Mouse (Mus musculus): ENCODE measurements around the gene Tjp2. TPM values are rescaled to one million over a fixed set of nuclear protein-coding genes. Genes with fewer than 3 reads are reported as not detected.

Gene Tjp2
- polyA plus RNA-seq, 1 experiment from 2014 or later, result 4.1 TPM

GRCm38 (mm10) chr19:24266046-24266830 lies 41.4 kb upstream of the Tjp2 start:
- 0 out of 2 replicates have a peak overlapping the region, but pooled peaks have one; percentile 17 for H3K9ac ChIP-seq (replicated peaks)
- H3K27ac ChIP-seq (ENCODE audit: low read depth), result peak overlapping the region; percentile 94
- H3K9me3 ChIP-seq (ENCODE audit: low read length), result no peaks in the 10 kb centered on the region
- no peaks in the 10 kb centered on the region for H3K27me3 ChIP-seq (ENCODE audit: insufficient read depth, low read length)
- DNase-seq (peak; percentile 56), ATAC-seq (peak; percentile 85)
- H3K4me2 ChIP-seq (ENCODE audit: low read depth, low read length), result no peak overlapping the region; the same call in 1 of the 2 replicates
- no peak overlapping the region for H3K4me3 ChIP-seq (ENCODE audit: low read depth, low read length)
- WGBS (ENCODE audit: insufficient replicate concordance), result 66% methylated on average over 7 of the region's 7 CpGs
- H3K36me3 ChIP-seq (replicated peaks; ENCODE audit: insufficient read depth, low read length), result peaks cover 10% of the 10 kb centered on the region
- H3K4me1 ChIP-seq (ENCODE audit: insufficient read depth), result peaks cover 16% of the 10 kb centered on the region
- TF ChIP-seq EP300 (IDR thresholded peaks at IDR 0.05; ENCODE audit: low read depth), result no peak
- peak; percentile 39 for TF ChIP-seq CTCF (IDR thresholded peaks at IDR 0.05; ENCODE audit: low read depth)

GRCm38 (mm10) chr19:24264991-24265390 lies 40.2 kb upstream of the Tjp2 start:
- Histone ChIP-seq H3K9me3 (ENCODE audit: low read length) (no peaks in the 10 kb centered on the region), H3K4me1 (ENCODE audit: insufficient read depth) (peaks cover 5% of the 10 kb centered on the region), H3K4me2 (ENCODE audit: low read depth, low read length) (no peak overlapping the region), H3K36me3 (replicated peaks; ENCODE audit: insufficient read depth, low read length) (peaks cover 10% of the 10 kb centered on the region), H3K4me3 (ENCODE audit: low read depth, low read length) (no peak overlapping the region), H3K27ac (ENCODE audit: low read depth) (0 out of 2 replicates have a peak overlapping the region, but pooled peaks have one; percentile 94), H3K9ac (replicated peaks) (no peak overlapping the region), H3K27me3 (ENCODE audit: insufficient read depth, low read length) (no peaks in the 10 kb centered on the region)
- ATAC-seq (peak; percentile 81), DNase-seq (peak; percentile 86)
- TF ChIP-seq CTCF (IDR thresholded peaks at IDR 0.05; ENCODE audit: low read depth) (peak; percentile 90), EP300 (IDR thresholded peaks at IDR 0.05; ENCODE audit: low read depth) (no peak)
- 39% methylated on average over 7 of the region's 7 CpGs for WGBS (ENCODE audit: insufficient replicate concordance)

- H3K27ac ChIP-seq (ENCODE audit: low read depth), result no peak overlapping the region
- no peak overlapping the region for H3K4me2 ChIP-seq (ENCODE audit: low read depth, low read length)
- TF ChIP-seq CTCF (IDR thresholded peaks at IDR 0.05; ENCODE audit: low read depth) (no peak), EP300 (IDR thresholded peaks at IDR 0.05; ENCODE audit: low read depth) (no peak)
- H3K36me3 ChIP-seq (replicated peaks; ENCODE audit: insufficient read depth, low read length), result peaks cover 10% of the 10 kb centered on the region
- DNase-seq (no peak), ATAC-seq (no peak)
- H3K9me3 ChIP-seq (ENCODE audit: low read length), result no peaks in the 10 kb centered on the region
- H3K27me3 ChIP-seq (ENCODE audit: insufficient read depth, low read length), result no peaks in the 10 kb centered on the region
- no peak overlapping the region for H3K9ac ChIP-seq (replicated peaks)
- peaks cover 3% of the 10 kb centered on the region; the same call in 1 of the 2 replicates for H3K4me1 ChIP-seq (ENCODE audit: insufficient read depth)
- no peak overlapping the region for H3K4me3 ChIP-seq (ENCODE audit: low read depth, low read length)
- WGBS (ENCODE audit: insufficient replicate concordance), result 87% methylated on average over 14 of the region's 14 CpGs
Measured at GRCm38 (mm10) chr19:24262736-24263135, 37.9 kb upstream of the Tjp2 start.

- H3K9ac ChIP-seq (replicated peaks), result no peak overlapping the region
- DNase-seq (no peak), ATAC-seq (no peak)
- no peaks in the 10 kb centered on the region for H3K9me3 ChIP-seq (ENCODE audit: low read length)
- TF ChIP-seq CTCF (IDR thresholded peaks at IDR 0.05; ENCODE audit: low read depth), result no peak
- TF ChIP-seq EP300 (IDR thresholded peaks at IDR 0.05; ENCODE audit: low read depth), result no peak
- H3K27me3 ChIP-seq (ENCODE audit: insufficient read depth, low read length), result no peaks in the 10 kb centered on the region
- H3K4me2 ChIP-seq (ENCODE audit: low read depth, low read length), result no peak overlapping the region
- H3K4me1 ChIP-seq (ENCODE audit: insufficient read depth), result no peaks in the 10 kb centered on the region
- H3K27ac ChIP-seq (ENCODE audit: low read depth), result no peak overlapping the region
- no peak overlapping the region for H3K4me3 ChIP-seq (ENCODE audit: low read depth, low read length)
- 73% methylated on average over 12 of the region's 12 CpGs for WGBS (ENCODE audit: insufficient replicate concordance)
- peaks cover 10% of the 10 kb centered on the region for H3K36me3 ChIP-seq (replicated peaks; ENCODE audit: insufficient read depth, low read length)
Measured at GRCm38 (mm10) chr19:24259390-24260351, 34.8 kb upstream of the Tjp2 start.

GRCm38 (mm10) chr19:24258368-24258767 lies 33.5 kb upstream of the Tjp2 start:
- ATAC-seq (no peak), DNase-seq (no peak)
- Histone ChIP-seq H3K4me3 (ENCODE audit: low read depth, low read length) (no peak overlapping the region), H3K4me1 (ENCODE audit: insufficient read depth) (no peaks in the 10 kb centered on the region), H3K27me3 (ENCODE audit: insufficient read depth, low read length) (no peaks in the 10 kb centered on the region), H3K27ac (ENCODE audit: low read depth) (no peak overlapping the region), H3K9ac (replicated peaks) (no peak overlapping the region), H3K4me2 (ENCODE audit: low read depth, low read length) (no peak overlapping the region), H3K36me3 (replicated peaks; ENCODE audit: insufficient read depth, low read length) (peaks cover 3% of the 10 kb centered on the region; the same call in 1 of the 2 replicates), H3K9me3 (ENCODE audit: low read length) (no peaks in the 10 kb centered on the region)
- WGBS (ENCODE audit: insufficient replicate concordance), result 68% methylated on average over 5 of the region's 5 CpGs
- TF ChIP-seq CTCF (IDR thresholded peaks at IDR 0.05; ENCODE audit: low read depth), result no peak
- TF ChIP-seq EP300 (IDR thresholded peaks at IDR 0.05; ENCODE audit: low read depth), result no peak

GRCm38 (mm10) chr19:24257962-24258361 lies 33.1 kb upstream of the Tjp2 start:
- Histone ChIP-seq H3K4me1 (ENCODE audit: insufficient read depth) (no peaks in the 10 kb centered on the region), H3K4me3 (ENCODE audit: low read depth, low read length) (no peak overlapping the region), H3K9ac (replicated peaks) (no peak overlapping the region), H3K4me2 (ENCODE audit: low read depth, low read length) (no peak overlapping the region), H3K27me3 (ENCODE audit: insufficient read depth, low read length) (no peaks in the 10 kb centered on the region), H3K27ac (ENCODE audit: low read depth) (no peak overlapping the region), H3K9me3 (ENCODE audit: low read length) (no peaks in the 10 kb centered on the region), H3K36me3 (replicated peaks; ENCODE audit: insufficient read depth, low read length) (peaks cover 2% of the 10 kb centered on the region; the same call in 1 of the 2 replicates)
- ATAC-seq (no peak), DNase-seq (no peak)
- TF ChIP-seq EP300 (IDR thresholded peaks at IDR 0.05; ENCODE audit: low read depth) (no peak), CTCF (IDR thresholded peaks at IDR 0.05; ENCODE audit: low read depth) (no peak)
- WGBS (ENCODE audit: insufficient replicate concordance), result 86% methylated on average over 6 of the region's 6 CpGs
